Mouse (Mus musculus) kidney, postnatal 0 days (tissue): ENCODE data around the gene Abhd17a. TPM values are rescaled to one million over a fixed set of nuclear protein-coding genes. Genes with fewer than 3 reads are reported as not detected.

ENCODE experiments used
- ATAC-seq: fragments of 200-750 bp; cut with Nextera tagmentation; replicated peaks from 2 replicates; pipeline ENCODE4 v1.8.0; 2017; ENCODE audit warnings: low read depth, moderate number of reproducible peaks, moderate TSS enrichment, moderate library complexity; ENCODE audit not compliant: low FRiP score
- DNase-seq: peaks from one replicate; pipeline ENCODE4 v3.0.0-alpha.2; 2016; ENCODE audit warnings: low spot score
- H3K27ac ChIP-seq: fragments of 300-500 bp; sonication (generic); 2 replicates; pipeline ENCODE4 v1.5.1; 2014; ENCODE audit warnings: mild to moderate bottlenecking
- H3K27me3 ChIP-seq: fragments of 300-500 bp; sonication (generic); 2 replicates; pipeline ENCODE4 v1.6.1; 2014; ENCODE audit warnings: low read length, mixed read lengths; ENCODE audit not compliant: insufficient read depth
- H3K36me3 ChIP-seq: fragments of 300-500 bp; sonication (generic); 2 replicates; pipeline ENCODE4 v1.6.1; 2014; ENCODE audit warnings: low read length, mixed read lengths; ENCODE audit not compliant: insufficient read depth
- H3K4me1 ChIP-seq: fragments of 300-500 bp; sonication (generic); replicated peaks from 2 replicates; pipeline ENCODE4 v1.6.1; 2014; ENCODE audit warnings: antibody characterized with exemption, low read length, mixed read lengths; ENCODE audit not compliant: insufficient read depth
- H3K4me2 ChIP-seq: fragments of 300-500 bp; sonication (generic); 2 replicates; pipeline ENCODE4 v1.6.1; 2014; ENCODE audit warnings: mild to moderate bottlenecking, low read length, moderate library complexity, mixed read lengths
- H3K4me3 ChIP-seq: fragments of 300-500 bp; sonication (generic); replicated peaks from 2 replicates; pipeline ENCODE4 v1.5.1; 2014; ENCODE audit warnings: low read depth, low read length
- H3K9ac ChIP-seq: fragments of 300-500 bp; sonication (generic); 2 replicates; pipeline ENCODE4 v1.6.1; 2014; ENCODE audit warnings: low read depth, low read length
- H3K9me3 ChIP-seq: fragments of 300-500 bp; sonication (generic); replicated peaks from 2 replicates; pipeline ENCODE4 v1.6.1; 2016; ENCODE audit warnings: low read length, inconsistent platforms, mixed read lengths
- CTCF ChIP-seq: IDR thresholded peaks from 2 replicates; pipeline ENCODE4 v1.5.1; 2016; ENCODE audit warnings: antibody characterized with exemption, low read depth, mild to moderate bottlenecking, moderate library complexity
- WGBS: fragments of 180-500 bp; shearing (Covaris S2); extraction: QIAGEN DNeasy Blood & Tissue Kit; methylation state at CpG from one replicate; pipeline ENCODE4 v1.1.7; 2014; 5-methylcytosine and 5-hydroxymethylcytosine counted together
- microRNA-seq: library from miRNA; unstranded; fragments of <30 nt; microRNA quantifications from one replicate; pipeline ENCODE4, GENCODE M21; 2016
- polyA plus RNA-seq: library from polyadenylated mRNA; unstranded; fragments of >200 nt; fragmentation: Nextera tagmentation; extraction: Ambion mirVana; gene quantifications from 2 replicates; pipeline ENCODE4 v1.2.1, GENCODE M21; 2015

The Abhd17a gene
- polyA plus RNA-seq, 1 experiment from 2014 or later: 121 TPM

- DNase-seq: no peak
These were observed 52.0 kb downstream of the Abhd17a start for GRCm38 (mm10) chr10:80538180-80538579.

GRCm38 (mm10) chr10:80535711-80536110 lies 54.4 kb downstream of the Abhd17a start:
- H3K36me3 ChIP-seq: no peaks in the 10 kb centered on the region
- peak; percentile 41 for DNase-seq
- no peak for TF ChIP-seq CTCF
- H3K4me1 ChIP-seq: peaks cover 7% of the 10 kb centered on the region; the same call in 1 of the 2 replicates
- ATAC-seq: no peak
- H3K27ac ChIP-seq: no peak overlapping the region
- peaks cover 7% of the 10 kb centered on the region; the same call in 1 of the 2 replicates for H3K27me3 ChIP-seq
- no peak overlapping the region for H3K9ac ChIP-seq
- no peak overlapping the region for H3K4me3 ChIP-seq
- 16% methylated on average over 13 of the region's 13 CpGs for WGBS
- H3K9me3 ChIP-seq: no peaks in the 10 kb centered on the region
- no peak overlapping the region for H3K4me2 ChIP-seq

More at GRCm38 (mm10) chr10:80538180-80538579, 52.0 kb downstream of the Abhd17a start:
- no peak for TF ChIP-seq CTCF
- Histone ChIP-seq H3K9me3 (no peaks in the 10 kb centered on the region), H3K4me2 (no peak overlapping the region), H3K27ac (no peak overlapping the region), H3K4me3 (no peak overlapping the region), H3K36me3 (peaks cover 20% of the 10 kb centered on the region), H3K27me3 (peaks cover 7% of the 10 kb centered on the region; the same call in 1 of the 2 replicates), H3K9ac (no peak overlapping the region), H3K4me1 (peaks cover 7% of the 10 kb centered on the region; the same call in 1 of the 2 replicates)
- no peak for ATAC-seq
- WGBS: 51% methylated on average over 5 of the region's 5 CpGs

- no peak for TF ChIP-seq CTCF
- no peak overlapping the region for H3K4me3 ChIP-seq
- H3K4me2 ChIP-seq: 0 out of 2 replicates have a peak overlapping the region, but pooled peaks have one; percentile 23
- no peak overlapping the region for H3K9ac ChIP-seq
- H3K4me1 ChIP-seq: peaks cover 7% of the 10 kb centered on the region; the same call in 1 of the 2 replicates
- H3K36me3 ChIP-seq: no peaks in the 10 kb centered on the region
- no peak overlapping the region for H3K27ac ChIP-seq
- 9% methylated on average over 14 of the region's 14 CpGs for WGBS
- DNase-seq: no peak
- no peaks in the 10 kb centered on the region for H3K9me3 ChIP-seq
- peaks cover 7% of the 10 kb centered on the region; the same call in 1 of the 2 replicates for H3K27me3 ChIP-seq
- no peak for ATAC-seq
These were observed 55.1 kb downstream of the Abhd17a start for GRCm38 (mm10) chr10:80535071-80535470.

GRCm38 (mm10) chr10:80533704-80534103 lies 56.4 kb downstream of the Abhd17a start:
- H3K4me3 ChIP-seq: no peak overlapping the region
- peaks cover 7% of the 10 kb centered on the region; the same call in 1 of the 2 replicates for H3K27me3 ChIP-seq
- no peaks in the 10 kb centered on the region for H3K36me3 ChIP-seq
- no peak overlapping the region for H3K9ac ChIP-seq
- no peak overlapping the region for H3K4me2 ChIP-seq
- WGBS: 20% methylated on average over 7 of the region's 7 CpGs
- H3K9me3 ChIP-seq: no peaks in the 10 kb centered on the region
- H3K27ac ChIP-seq: no peak overlapping the region
- H3K4me1 ChIP-seq: peaks cover 5% of the 10 kb centered on the region; the same call in 1 of the 2 replicates
- DNase-seq (no peak), ATAC-seq (no peak; the same call in 1 of the 2 replicates)
- no peak for TF ChIP-seq CTCF

Small RNA genes lying within 50 kb of the gene (microRNA-seq; reads per million reads assigned to microRNA genes)
- not detected for gene Mir6912

Other genes starting within 250 kb of the Abhd17a start
- gene Adamtsl5, start 241.9 kb downstream of the Abhd17a start, polyA plus RNA-seq: 3.0 and 3.2 TPM in 2 replicates
- 0.51 and 1.0 TPM in 2 replicates for gene Plk5, start 233.9 kb downstream of the Abhd17a start, polyA plus RNA-seq
- gene Mex3d, start 202.7 kb downstream of the Abhd17a start, polyA plus RNA-seq: 6.6 and 7.8 TPM in 2 replicates
- 163 and 165 TPM in 2 replicates for gene Mbd3, start 190.8 kb downstream of the Abhd17a start, polyA plus RNA-seq
- 1,117 and 1,253 TPM in 2 replicates for gene Uqcr11, start 183.5 kb downstream of the Abhd17a start, polyA plus RNA-seq
- 76.4 and 83.7 TPM in 2 replicates for gene Tcf3, start 156.7 kb downstream of the Abhd17a start, polyA plus RNA-seq
- not detected in 2 replicates for gene Onecut3, start 95.5 kb downstream of the Abhd17a start, polyA plus RNA-seq
- 0.09 and 0.16 TPM in 2 replicates for gene Atp8b3, start 51.2 kb downstream of the Abhd17a start, polyA plus RNA-seq
- gene Rexo1, start 28.8 kb downstream of the Abhd17a start, polyA plus RNA-seq: 16.8 and 17.3 TPM in 2 replicates
- 8.1 and 8.8 TPM in 2 replicates for gene Klf16, start 13.0 kb downstream of the Abhd17a start, polyA plus RNA-seq
- 80.7 and 87.2 TPM in 2 replicates for gene Scamp4, start 12.5 kb upstream of the Abhd17a start, polyA plus RNA-seq
- 5.0 and 6.1 TPM in 2 replicates for gene Adat3, start 12.5 kb upstream of the Abhd17a start, polyA plus RNA-seq
- gene Gm49322, start 15.7 kb upstream of the Abhd17a start, polyA plus RNA-seq: 1.4 TPM in 2 replicates
- 137 and 139 TPM in 2 replicates for gene Csnk1g2, start 32.5 kb upstream of the Abhd17a start, polyA plus RNA-seq
- gene Btbd2, start 66.7 kb upstream of the Abhd17a start, polyA plus RNA-seq: 62.7 and 64.5 TPM in 2 replicates
- gene Mknk2, start 87.8 kb upstream of the Abhd17a start, polyA plus RNA-seq: 75.8 and 85.5 TPM in 2 replicates
- gene Mob3a, start 111.6 kb upstream of the Abhd17a start, polyA plus RNA-seq: 22.3 and 26.7 TPM in 2 replicates
- 22.4 and 24.5 TPM in 2 replicates for gene Izumo4, start 111.8 kb upstream of the Abhd17a start, polyA plus RNA-seq
- 54.2 and 58.3 TPM in 2 replicates for gene Ap3d1, start 151.9 kb upstream of the Abhd17a start, polyA plus RNA-seq
- 9.7 and 9.9 TPM in 2 replicates for gene Dot1l, start 164.9 kb upstream of the Abhd17a start, polyA plus RNA-seq
- gene Sf3a2, start 207.9 kb upstream of the Abhd17a start, polyA plus RNA-seq: 57.1 and 61.9 TPM in 2 replicates
- 83.7 and 86.6 TPM in 2 replicates for gene Plekhj1, start 208.3 kb upstream of the Abhd17a start, polyA plus RNA-seq
- gene Amh, start 214.9 kb upstream of the Abhd17a start, polyA plus RNA-seq: 0.09 TPM in 1 of 2 replicates, not detected in the other
- 4.0 and 4.6 TPM in 2 replicates for gene Jsrp1, start 223.2 kb upstream of the Abhd17a start, polyA plus RNA-seq
- gene Oaz1, start 236.3 kb upstream of the Abhd17a start, polyA plus RNA-seq: 1,422 and 1,480 TPM in 2 replicates